Mouse (Mus musculus) retina, postnatal 7 days (tissue): ENCODE data around the gene Sept1.
"Not testable (repeated sequence)": the region's sequence is repeated elsewhere in the genome, so short reads cannot be mapped to it uniquely, and the experiment has no call there.

ENCODE experiments used
- DNase-seq: peaks from one replicate; pipeline ENCODE4 v3.0.0-alpha.2; 2012; ENCODE audit warnings: low read depth, low spot score

Gene Sept1

GRCm38 (mm10) chr7:127194633-127195029, 38.3 kb downstream of the Sept1 start:
- no peak for DNase-seq

GRCm38 (mm10) chr7:127194011-127194632, 38.8 kb downstream of the Sept1 start:
- DNase-seq = no peak

- no peak for DNase-seq
Measured at GRCm38 (mm10) chr7:127192989-127193388, 39.9 kb downstream of the Sept1 start.

GRCm38 (mm10) chr7:127190672-127191071, 42.3 kb downstream of the Sept1 start:
- no peak for DNase-seq

- no peak for DNase-seq
Measured at GRCm38 (mm10) chr7:127188305-127189276, 44.3 kb downstream of the Sept1 start.

GRCm38 (mm10) chr7:127187351-127187750, 45.6 kb downstream of the Sept1 start:
- no peak for DNase-seq

GRCm38 (mm10) chr7:127185601-127186000, 47.3 kb downstream of the Sept1 start:
- DNase-seq = no peak

- DNase-seq = no peak
Measured at GRCm38 (mm10) chr7:127184720-127185119, 48.2 kb downstream of the Sept1 start.

GRCm38 (mm10) chr7:127183828-127184227, 49.1 kb downstream of the Sept1 start:
- DNase-seq = no peak

GRCm38 (mm10) chr7:127183345-127183744, 49.6 kb downstream of the Sept1 start:
- DNase-seq = no peak

GRCm38 (mm10) chr7:127181724-127182123, 51.2 kb downstream of the Sept1 start:
- not testable (repeated sequence) for DNase-seq

GRCm38 (mm10) chr7:127180783-127181182, 52.1 kb downstream of the Sept1 start:
- no peak for DNase-seq

GRCm38 (mm10) chr7:127176937-127177336, 56.0 kb downstream of the Sept1 start:
- DNase-seq = no peak

GRCm38 (mm10) chr7:127166501-127166900, 66.4 kb downstream of the Sept1 start:
- no peak for DNase-seq

GRCm38 (mm10) chr7:127165607-127166493, 67.1 kb downstream of the Sept1 start:
- DNase-seq = no peak
